Mouse (Mus musculus) urinary bladder, adult 2 months (tissue): ENCODE results near the gene Lao1. TPM values are rescaled to one million over a fixed set of nuclear protein-coding genes. Genes with fewer than 3 reads are reported as not detected.
"Not testable (repeated sequence)": the region's sequence is repeated elsewhere in the genome, so short reads cannot be mapped to it uniquely, and the experiment has no call there.

ENCODE experiments used
- DNase-seq: peaks from one replicate; pipeline ENCODE4 v3.0.0; 2022; ENCODE audit warnings: low spot score
- polyA plus RNA-seq: library from polyadenylated mRNA; depleted of rRNA; stranded (reverse); fragments of >200 nt; gene quantifications from 2 replicates; pipeline ENCODE4 v1.2.3, GENCODE M21; 2012; rRNA removed

The Lao1 gene
- 0.08 and 0.27 TPM in 2 replicates for polyA plus RNA-seq

DNA sequence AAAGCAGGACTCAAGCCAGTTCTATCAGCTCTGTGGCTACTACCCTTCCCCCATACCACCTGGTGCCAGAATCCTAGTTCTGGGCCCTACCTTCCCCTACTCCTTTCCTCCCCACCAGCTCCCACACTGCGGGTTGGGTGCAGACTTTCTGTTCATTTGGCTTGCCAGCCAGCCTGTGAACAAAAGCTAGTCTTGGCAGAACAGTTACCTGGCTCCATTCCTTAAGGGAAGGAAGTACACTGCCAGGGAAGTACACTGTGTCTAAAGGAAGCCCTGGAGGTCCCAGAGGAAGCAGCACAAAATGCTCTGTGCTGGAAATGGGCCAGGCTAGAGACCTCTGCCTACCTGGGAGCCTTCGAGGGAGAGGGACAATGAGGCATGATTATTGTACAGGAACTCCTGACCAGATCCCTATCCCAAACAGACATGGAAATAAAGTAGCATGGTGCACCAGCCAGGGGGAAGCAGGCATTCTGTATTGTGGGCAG, at the start of gene Lao1:
Gene Lao1 (plus strand): TSS at position 438 of the 488 bp plus-strand sequence.
- DNase-seq: no peak

GRCm38 (mm10) chr4:118917365-118917764, 44.0 kb upstream of the Lao1 start, which contains the start of gene Olfr1329:
Gene Olfr1329 (minus strand): TSS chr4:118917465.
- DNase-seq: not testable (repeated sequence)

- not testable (repeated sequence) for DNase-seq
Observed at GRCm38 (mm10) chr4:118931326-118931725, 30.1 kb upstream of the Lao1 start.

DNA sequence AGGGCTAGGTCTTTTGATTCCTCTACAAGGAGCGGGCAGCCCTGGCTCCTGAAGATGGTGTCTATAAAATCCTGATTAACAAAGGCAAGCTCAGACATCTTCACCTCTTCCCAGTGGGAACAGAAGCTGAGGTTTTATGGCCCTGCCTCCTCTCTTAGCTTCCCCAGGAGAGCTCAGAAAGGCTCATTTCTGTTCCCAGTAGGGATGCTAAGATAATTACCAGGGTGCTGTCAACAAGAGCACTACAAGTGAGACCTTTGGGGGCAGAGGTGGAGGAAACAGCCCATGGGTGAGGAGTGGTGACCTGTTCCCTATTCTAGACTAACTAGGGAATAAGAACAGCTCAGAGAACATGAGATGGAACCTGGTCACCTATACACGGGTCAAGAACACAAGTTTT, 22.9 kb upstream of the Lao1 start, which contains the start of gene Olfr1328:
Gene Olfr1328 (minus strand): TSS at position 101 of the 400 bp plus-strand sequence.
- DNase-seq: no peak

GRCm38 (mm10) chr4:118958812-118959211, 2.6 kb upstream of the Lao1 start:
- no peak for DNase-seq

DNA sequence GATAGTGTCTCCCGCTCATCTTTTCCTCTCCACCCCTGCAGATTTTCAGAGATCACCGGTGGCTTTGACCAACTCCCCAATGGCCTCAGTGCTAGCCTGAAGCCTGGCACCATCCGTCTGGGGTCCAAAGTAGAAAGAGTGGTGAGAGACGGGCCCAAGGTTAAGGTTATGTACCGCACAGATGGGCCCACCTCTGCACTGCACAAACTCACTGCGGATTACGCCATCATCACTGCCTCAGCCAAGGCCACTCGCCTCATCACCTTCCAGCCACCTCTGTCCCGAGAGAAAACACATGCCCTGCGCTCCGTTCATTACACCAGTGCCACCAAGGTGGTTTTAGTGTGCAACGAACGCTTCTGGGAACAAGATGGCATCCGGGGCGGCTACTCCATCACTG, 6.3 kb downstream of the Lao1 start:
- DNase-seq: no peak

DNA sequence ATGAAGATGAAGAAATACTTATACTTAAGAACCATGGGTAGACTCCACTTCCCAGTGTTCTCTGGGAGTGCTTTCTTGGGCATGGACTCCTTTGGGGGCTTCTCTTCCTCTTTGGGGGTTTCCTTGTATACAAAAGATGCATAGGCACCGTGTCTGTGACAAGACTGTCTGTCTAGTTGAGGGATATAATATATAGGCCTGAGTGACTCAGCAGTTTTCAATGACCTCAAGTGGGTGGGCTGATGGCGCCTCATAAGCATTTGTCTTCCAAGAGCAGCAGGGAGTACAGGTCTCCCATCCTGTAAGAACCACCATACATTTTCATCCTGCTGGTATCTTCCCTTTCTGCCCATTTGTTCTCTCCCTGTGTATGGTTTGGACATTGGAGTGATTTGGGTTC, 11.9 kb downstream of the Lao1 start:
- DNase-seq: no peak

DNA sequence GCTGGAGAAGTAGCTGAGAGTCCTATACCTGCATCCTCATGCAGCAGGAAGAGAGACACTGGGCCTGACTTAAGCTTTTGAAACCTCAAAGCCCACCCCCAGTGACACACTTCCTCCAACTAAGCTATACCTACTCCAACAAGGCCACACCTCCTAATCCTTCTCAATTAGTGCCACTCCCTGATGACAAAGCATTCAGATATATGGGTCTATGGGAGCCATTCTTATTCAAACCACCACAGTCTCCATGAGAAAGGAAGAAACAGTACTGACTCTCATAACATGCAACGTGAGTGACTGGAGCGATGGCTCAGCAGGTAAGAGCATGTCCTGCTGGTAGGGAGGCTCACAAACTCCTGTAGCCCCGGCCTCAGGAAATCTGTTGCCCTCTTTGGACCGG, 23.9 kb downstream of the Lao1 start:
- no peak for DNase-seq

DNA sequence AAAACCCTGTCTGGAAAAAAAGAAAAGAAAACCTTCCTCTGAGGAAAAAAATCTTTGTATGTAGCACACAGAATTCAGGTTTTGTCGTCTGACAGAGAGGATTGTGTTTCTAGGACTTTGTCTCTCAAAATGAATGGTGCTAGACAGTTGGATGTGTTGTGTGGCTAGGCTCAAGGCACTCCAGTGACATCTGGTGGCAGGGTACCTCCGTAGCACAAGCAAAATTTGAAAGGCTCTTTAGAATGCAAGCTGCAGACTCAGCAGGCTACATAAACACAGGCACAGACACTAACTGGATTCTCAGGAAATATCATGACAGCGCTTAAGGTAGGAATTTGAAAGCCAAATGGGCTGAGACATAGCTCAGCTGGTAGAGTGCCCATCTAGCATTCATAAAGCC, 27.2 kb downstream of the Lao1 start:
- no peak for DNase-seq

- no peak for DNase-seq
Observed at GRCm38 (mm10) chr4:118989331-118989730, 28.0 kb downstream of the Lao1 start.

- DNase-seq: no peak
Observed at GRCm38 (mm10) chr4:118991797-118992196, 30.4 kb downstream of the Lao1 start.

DNA sequence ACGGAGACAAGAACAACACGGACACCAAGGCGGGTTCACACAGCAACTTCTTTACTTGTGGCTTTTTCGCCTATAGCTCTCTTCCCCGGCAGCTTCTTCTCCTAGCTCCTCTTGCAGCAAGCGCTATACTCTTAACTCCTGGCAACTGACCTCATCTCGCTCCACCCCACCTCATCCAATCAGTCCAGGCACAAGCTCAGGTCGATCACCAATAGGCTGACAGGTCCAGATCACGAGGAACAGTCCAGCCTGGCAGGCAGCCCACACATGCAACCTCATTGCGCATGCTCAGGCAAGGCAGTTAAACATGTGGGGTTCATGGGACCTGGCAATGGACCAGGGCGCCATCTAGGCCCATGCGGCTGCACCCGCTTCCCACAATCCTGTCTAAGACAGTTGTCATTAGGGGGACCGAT, 35.8 kb downstream of the Lao1 start:
- no peak for DNase-seq

GRCm38 (mm10) chr4:118999691-119000486, 38.5 kb downstream of the Lao1 start:
- no peak for DNase-seq

GRCm38 (mm10) chr4:119001696-119002095, 40.3 kb downstream of the Lao1 start:
- no peak for DNase-seq

DNA sequence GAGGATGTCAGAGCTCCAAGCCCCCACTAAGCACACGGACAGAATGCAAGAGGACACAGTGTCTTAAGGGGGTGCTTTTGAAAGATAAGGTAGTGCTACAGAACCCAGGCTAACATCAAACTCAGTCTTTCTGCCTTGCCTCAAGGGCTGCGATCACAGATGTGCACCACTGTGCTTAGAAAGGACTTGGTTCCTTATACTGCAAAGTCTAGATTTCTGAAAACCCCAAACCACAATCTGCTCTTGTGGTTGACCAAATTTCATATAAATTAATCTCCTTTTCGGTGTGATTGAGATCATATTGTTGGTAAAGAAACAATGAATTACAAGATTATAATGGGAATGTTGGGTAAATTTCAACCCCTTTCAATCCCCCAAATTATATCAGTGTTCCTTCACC, 41.1 kb downstream of the Lao1 start:
- DNase-seq: no peak

GRCm38 (mm10) chr4:119004178-119004577, 42.8 kb downstream of the Lao1 start:
- no peak for DNase-seq

GRCm38 (mm10) chr4:119004613-119005339, 43.4 kb downstream of the Lao1 start:
- peak; percentile 84 for DNase-seq

DNA sequence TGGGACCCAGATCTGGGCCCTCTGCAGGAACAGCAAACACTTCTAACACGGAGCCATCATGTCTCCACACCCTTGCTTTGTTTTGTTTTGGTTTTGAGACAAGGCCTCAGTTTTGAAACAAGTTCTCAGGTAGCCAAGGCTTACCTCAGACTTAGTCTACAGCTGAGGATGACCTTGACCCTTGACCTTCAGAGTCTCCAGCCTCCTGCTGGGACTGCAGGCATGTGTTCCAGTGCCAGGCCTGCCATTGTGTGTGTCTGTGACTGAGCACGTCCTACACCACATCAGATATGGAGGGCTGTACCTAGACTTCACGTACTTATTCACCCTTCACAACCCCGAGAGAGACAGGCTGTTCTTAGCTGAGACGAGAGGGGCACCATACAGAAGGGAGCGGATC, 46.2 kb downstream of the Lao1 start:
- no peak for DNase-seq

DNA sequence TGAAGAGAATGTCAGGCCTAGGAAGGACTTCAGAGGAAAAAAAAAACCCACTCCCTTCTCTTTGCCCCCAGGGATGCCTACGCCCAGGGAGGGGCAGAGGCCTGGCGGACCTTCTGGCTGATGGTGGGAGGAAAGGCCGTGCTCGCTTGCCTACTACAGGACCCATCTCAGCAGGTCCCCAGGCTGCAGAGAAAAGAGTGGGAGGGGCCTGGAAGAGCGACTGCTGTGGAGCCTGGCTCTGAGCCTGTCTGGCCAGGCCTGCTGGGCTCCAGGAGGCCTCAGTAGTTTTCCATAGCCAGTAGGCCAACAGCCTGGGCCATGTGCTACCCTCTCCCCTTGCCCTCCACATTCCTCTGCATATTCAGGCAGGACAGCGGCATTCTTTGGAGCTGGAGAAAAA, 47.1 kb downstream of the Lao1 start:
- no peak for DNase-seq

GRCm38 (mm10) chr4:119009814-119010213, 48.4 kb downstream of the Lao1 start:
- DNase-seq: no peak

DNA sequence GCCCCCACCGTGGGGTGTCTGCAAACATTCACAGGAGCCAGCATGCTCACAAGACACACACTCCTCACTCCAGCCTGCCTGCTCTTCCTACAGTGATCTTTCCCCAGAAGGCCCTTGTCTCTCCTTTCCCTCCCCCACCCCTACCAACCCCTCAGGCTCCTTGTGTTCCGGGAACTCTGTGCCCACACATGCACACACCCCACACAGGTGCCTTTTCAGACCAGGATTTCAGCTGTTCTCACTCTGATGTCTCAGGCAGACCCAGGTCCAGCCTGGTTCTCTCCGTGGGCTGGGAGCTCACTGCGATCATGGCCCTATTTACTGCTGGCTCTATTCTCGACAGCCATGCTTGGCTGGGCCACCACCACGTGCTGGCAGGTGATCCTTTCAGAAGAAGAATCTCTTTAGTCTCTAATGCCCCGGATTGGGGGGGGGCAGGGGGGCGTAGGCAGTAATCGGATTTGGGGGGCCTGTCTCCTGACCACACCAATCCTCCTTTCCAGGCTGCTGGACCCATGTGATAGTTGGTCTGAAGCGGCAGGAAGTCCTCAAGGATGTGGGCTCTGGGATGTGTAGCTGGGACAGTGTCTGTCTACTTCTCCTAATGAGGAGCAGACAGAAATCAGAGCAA, 49.8 kb downstream of the Lao1 start:
- DNase-seq: no peak

- DNase-seq: no peak
Observed at GRCm38 (mm10) chr4:119013031-119013430, 51.7 kb downstream of the Lao1 start.
